Mouse (Mus musculus) left cerebral cortex, adult 8-10 months (tissue): ENCODE results near the gene Ccdc141. TPM values are rescaled to one million over a fixed set of nuclear protein-coding genes. Genes with fewer than 3 reads are reported as not detected.

Source experiments
- DNase-seq, 2 experiments: peaks; one replicate each; pipeline ENCODE4 v3.0.0; 2022; ENCODE audit warnings: low spot score in 2 of 2
- total RNA-seq, 4 experiments: library from RNA; stranded (reverse); gene quantifications; 2 replicates each; pipeline ENCODE4 v1.2.4; 2022

The Ccdc141 gene
- total RNA-seq, 4 experiments from 2014 or later, result 19.5 to 27.3 (median 21.1) TPM

DNA sequence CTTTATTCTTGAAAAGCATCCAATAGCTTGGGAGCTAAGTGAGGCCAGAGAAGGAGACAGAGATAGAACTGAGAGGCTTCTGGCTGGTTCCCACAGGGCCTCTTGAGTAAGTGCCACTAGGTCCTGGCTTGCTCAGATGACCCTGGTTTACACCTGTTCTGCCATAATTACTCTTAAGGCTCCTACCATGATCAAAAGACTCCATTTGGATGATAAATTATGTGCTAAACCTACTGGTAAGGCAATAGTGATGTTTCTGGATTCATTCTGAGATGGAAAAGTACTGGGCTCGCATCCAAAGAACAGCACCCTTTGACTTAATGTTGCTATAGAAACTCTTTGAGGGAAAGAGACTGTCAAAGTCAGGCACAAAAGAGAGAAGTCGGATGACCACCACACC is 3.9 kb upstream of the Ccdc141 start:
- DNase-seq, result no peak

GRCm38 (mm10) chr2:77173821-77174220 is 3.4 kb upstream of the Ccdc141 start:
- no peak for DNase-seq

DNA sequence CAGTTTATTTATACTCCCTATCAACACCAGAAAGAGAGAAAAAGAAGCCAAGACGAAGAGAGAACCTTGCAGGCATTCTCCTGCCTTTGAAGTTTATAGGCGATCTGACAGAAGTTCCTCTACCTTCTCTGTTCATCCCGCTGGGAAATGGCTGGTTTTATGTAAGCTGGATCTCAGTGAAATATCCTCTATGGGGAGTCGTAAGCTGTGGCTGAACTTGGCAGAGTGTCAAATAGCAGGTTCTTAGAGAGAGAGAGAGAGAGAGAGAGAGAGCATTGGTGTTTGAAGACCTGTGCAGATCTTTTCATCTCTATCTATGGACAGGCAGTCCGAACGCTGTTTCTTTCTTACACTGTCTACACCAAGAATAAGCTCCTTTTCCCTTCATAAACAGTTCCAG is 2.9 kb upstream of the Ccdc141 start:
- DNase-seq, result no peak

DNA sequence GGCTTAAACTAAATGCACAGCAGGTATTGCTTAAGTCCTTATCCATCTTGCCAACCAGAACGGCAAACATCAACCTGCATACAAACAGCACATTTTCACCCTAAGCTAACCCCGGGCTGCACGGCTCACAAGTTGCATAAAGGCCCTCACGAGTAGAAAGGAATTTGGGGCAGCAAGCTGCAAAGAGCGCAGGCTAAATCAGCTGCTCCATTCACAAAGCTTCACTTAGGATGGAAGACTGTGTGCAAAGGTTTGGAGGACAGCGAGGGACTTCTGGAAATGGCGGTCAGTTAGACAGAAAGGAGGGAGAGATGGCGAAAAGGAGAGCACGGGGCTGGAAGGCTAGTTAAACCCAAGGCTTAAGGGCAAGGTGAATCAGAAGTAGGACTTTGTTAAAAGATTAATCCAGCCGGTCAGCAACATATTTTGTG is 1.8 kb upstream of the Ccdc141 start:
- no peak for DNase-seq

- DNase-seq, result peak; percentile 31 to 37
Measured at GRCm38 (mm10) chr2:77171444-77172240, 1.2 kb upstream of the Ccdc141 start.

GRCm38 (mm10) chr2:77169916-77170632 is 362 bp downstream of the Ccdc141 start:
- DNase-seq, result no peak

DNA sequence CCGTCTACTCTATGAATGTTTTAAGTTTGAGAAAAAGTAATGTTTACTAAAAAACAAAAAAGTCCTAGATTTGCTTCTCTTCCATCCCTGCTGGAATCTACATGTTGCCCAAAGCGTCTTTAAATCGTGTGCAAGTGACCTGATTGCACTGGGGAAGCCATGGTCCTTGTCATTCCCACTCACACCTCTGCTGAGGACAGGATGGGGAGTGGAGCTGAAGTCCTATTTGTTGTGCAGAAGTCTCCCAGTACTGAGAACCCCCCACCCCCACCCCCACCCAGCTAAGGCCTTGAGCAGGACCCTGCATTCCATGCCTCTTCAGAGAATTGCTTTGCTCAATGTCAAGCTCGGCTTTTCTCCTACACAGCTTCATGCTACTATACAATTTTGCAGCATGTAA is 1.2 kb downstream of the Ccdc141 start:
- DNase-seq, result no peak

GRCm38 (mm10) chr2:77168781-77169180 is 1.7 kb downstream of the Ccdc141 start:
- no peak for DNase-seq

- no peak for DNase-seq
Measured at GRCm38 (mm10) chr2:77168081-77168685, 2.3 kb downstream of the Ccdc141 start.

DNA sequence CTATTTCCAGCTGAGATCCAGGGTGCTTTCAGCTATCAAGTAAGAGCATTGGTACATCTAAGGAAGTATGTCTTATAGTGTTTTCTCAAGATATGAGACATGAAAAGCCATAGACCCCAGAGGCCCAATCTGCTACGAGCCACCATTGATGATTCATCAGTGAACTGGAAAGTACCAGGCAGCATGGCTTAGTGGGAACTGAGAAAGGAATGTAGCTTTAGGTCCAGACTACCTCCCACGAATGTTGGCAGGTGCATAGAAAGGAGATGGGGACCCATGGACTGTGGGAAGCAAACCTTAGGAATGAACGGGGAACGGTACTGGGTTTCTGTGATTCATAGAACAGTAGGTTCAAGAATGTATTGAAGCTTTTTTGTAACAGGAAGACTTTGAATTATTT is 4.1 kb downstream of the Ccdc141 start:
- DNase-seq, result no peak

DNA sequence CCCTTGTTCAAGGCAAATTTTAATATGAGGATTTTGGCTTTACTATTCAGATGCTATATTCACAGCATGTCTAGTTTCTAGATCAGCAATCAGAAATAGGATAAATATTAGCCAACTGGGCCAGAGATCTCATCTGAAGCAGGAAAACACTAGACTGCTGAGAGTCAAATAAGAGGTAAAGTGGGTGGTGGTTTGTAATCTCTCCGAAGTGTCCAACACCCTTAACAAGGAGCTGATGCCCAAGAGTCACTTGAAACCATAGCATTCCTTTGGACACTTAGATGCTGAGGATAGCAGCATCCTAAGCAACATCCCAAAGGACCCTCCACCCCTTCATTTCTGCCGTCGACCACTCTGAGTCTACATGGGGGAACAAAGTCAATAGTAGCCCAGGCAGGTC is 5.8 kb downstream of the Ccdc141 start:
- DNase-seq, result no peak

DNA sequence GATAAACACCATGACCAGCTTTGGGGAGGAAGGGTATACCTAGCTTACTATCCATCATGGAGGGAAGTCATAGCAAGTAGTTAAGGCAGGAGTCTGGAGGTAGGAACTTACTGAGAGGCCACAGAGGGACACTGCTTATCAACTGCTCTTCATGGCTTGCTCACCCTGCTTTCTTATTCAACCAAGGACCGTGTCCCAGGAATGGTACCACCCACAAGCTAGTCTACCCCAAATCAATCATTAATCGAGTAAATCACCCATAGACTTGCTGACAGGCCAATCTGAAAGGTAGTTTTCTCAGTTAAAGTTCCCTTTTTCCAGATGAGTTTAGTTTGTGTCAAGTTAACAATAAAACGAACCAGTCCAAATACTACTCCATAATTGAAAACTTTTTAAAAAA is 7.1 kb downstream of the Ccdc141 start:
- DNase-seq, result no peak

GRCm38 (mm10) chr2:77162135-77162534 is 8.3 kb downstream of the Ccdc141 start:
- DNase-seq, result no peak

GRCm38 (mm10) chr2:77157546-77157945 is 12.9 kb downstream of the Ccdc141 start:
- DNase-seq, result no peak

- no peak for DNase-seq
Measured at GRCm38 (mm10) chr2:77154080-77154479, 16.4 kb downstream of the Ccdc141 start.

GRCm38 (mm10) chr2:77151255-77151654 is 19.2 kb downstream of the Ccdc141 start:
- DNase-seq, result no peak

DNA sequence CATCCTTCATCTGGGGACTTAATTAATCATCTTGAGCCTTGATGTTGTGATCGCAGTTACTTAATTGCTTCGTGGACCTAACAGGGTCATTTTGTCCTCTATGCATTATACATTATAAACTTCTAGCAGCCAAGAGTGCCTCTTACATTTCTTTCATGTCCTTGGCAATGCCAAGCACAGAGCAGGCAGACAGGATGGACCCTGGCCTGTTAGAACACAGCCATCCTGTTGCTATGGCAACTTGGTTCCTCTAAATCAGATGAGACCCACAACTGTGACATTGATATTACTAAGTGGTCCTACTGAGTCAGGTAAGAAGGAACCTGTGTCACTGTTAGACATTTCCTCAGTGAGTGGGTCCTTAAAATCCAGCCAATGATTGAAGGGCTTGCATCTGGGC is 20.9 kb downstream of the Ccdc141 start:
- no peak for DNase-seq

GRCm38 (mm10) chr2:77148215-77148614 is 22.2 kb downstream of the Ccdc141 start:
- no peak for DNase-seq

GRCm38 (mm10) chr2:77146968-77147367 is 23.5 kb downstream of the Ccdc141 start:
- DNase-seq, result no peak

- no peak for DNase-seq
Measured at GRCm38 (mm10) chr2:77146291-77146690, 24.1 kb downstream of the Ccdc141 start.

DNA sequence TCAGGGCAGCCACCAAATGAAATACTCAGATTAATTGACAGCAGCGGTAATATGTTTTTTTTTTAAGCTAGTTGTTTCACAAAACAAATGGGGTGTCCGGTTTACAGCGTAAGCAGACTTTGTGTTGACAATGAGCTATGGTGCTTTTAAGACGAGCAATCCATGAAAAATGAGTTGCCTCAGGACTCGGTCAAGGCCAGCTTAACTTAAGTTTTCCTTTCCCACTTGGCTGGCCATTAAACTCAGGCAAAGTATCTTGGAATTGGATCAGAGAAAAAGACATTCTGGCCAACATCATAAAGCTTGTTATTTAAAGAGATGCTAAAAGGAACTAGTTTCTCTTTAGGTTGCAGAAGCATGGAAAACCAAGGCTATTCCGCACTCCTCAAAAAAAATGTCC is 26.9 kb downstream of the Ccdc141 start:
- no peak for DNase-seq

- no peak for DNase-seq
Measured at GRCm38 (mm10) chr2:77138879-77139278, 31.6 kb downstream of the Ccdc141 start.
